Mouse (Mus musculus): ENCODE measurements around the gene Col6a5. TPM values are rescaled to one million over a fixed set of nuclear protein-coding genes. Genes with fewer than 3 reads are reported as not detected.
A peak's percentile ranks its signal among the peaks of the same experiment; 100 is the strongest.

The Col6a5 gene
- total and polyA plus RNA-seq, 3 experiments = under 0.01 TPM; not detected in 2

DNA sequence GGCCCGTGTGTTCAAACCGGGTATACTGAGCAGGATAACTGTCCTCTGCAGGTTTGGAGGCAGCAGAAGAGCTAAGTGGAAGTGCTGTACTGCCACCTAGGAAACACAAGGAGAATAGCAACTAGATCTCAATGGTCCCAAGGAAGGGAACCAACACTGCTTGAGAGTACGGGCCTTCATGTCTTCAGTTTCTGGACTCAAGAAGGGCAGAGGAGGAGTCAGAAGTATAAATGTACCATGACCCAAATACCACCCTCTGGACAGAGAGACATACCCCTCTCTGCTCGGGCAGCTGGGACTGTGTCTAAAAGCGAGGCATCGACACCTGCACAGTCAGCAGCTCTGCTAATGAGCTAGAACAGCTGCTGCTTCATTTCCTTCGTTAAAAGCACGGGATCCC lies 27.7 kb upstream of the Col6a5 start:
- dilution Hi-C loops (cut with MboI; ENCODE audit: extremely low pct_ligation_motif_present, extremely low pct_unique_long_range_greater_than_20kb, low sequenced_read_pairs) (no loop called here), in situ Hi-C loops (cut with MboI; ENCODE audit: low pct_ligation_motif_present, low pct_unique_long_range_greater_than_20kb, low sequenced_read_pairs) (loop anchor here (10.0 to 25.0 kb wide), 2 partner anchors 123 to 301 kb away; no protein-coding TSS in a partner anchor)
- peak; percentile 45 for DNase-seq (ENCODE audit: extremely low read depth)
- Histone ChIP-seq H3K27me3 (replicated peaks) (peaks cover 32% of the 10 kb centered on the region), H3K9ac (ENCODE audit: insufficient read depth, low read depth) (no peak overlapping the region), H3K79me2 (replicated peaks; ENCODE audit: control insufficient read depth, extremely low read depth, insufficient read depth, poor library complexity, severe bottlenecking) (no peaks in the 10 kb centered on the region), H3K4me1 (ENCODE audit: control insufficient read depth in 1 of 2, insufficient read depth in 2 of 2) (no peaks in the 10 kb centered on the region; a peak in 1 of 4 replicates), H3K27ac (ENCODE audit: insufficient read depth, low read depth) (no peak overlapping the region), H3K36me3 (replicated peaks in 1 of 2; ENCODE audit: control insufficient read depth in 1 of 2, insufficient read depth in 1 of 2, low read length in 1 of 2) (no peaks in the 10 kb centered on the region), H3K4me2 (ENCODE audit: insufficient read depth, low read depth, poor library complexity, severe bottlenecking) (no peak overlapping the region), H3K9me3 (replicated peaks; ENCODE audit: low read length) (peaks cover 2% of the 10 kb centered on the region), H3K4me3 (replicated peaks in 1 of 3; ENCODE audit: low read depth in 2 of 3, low read length in 2 of 3, poor library complexity in 1 of 3) (no peak overlapping the region)
- TF ChIP-seq ZMIZ1 (IDR thresholded peaks at IDR 0.05; ENCODE audit: low read depth, low read length) (no peak), CTCF (conservative IDR thresholded peaks at IDR 0.05 in 1 of 2, IDR thresholded peaks at IDR 0.05 in 1 of 2; ENCODE audit: low read depth in 2 of 2, low read length in 2 of 2) (peak; percentile 66 to 81), SMC3 (IDR thresholded peaks at IDR 0.05; ENCODE audit: low read depth, low read length) (peak; percentile 64), MAFK (IDR thresholded peaks at IDR 0.05; ENCODE audit: insufficient replicate concordance, low read length) (no peak), RAD21 (IDR thresholded peaks at IDR 0.05; ENCODE audit: low read depth, low read length) (peak; percentile 84), CHD2 (IDR thresholded peaks at IDR 0.05; ENCODE audit: low read length) (no peak)

DNA sequence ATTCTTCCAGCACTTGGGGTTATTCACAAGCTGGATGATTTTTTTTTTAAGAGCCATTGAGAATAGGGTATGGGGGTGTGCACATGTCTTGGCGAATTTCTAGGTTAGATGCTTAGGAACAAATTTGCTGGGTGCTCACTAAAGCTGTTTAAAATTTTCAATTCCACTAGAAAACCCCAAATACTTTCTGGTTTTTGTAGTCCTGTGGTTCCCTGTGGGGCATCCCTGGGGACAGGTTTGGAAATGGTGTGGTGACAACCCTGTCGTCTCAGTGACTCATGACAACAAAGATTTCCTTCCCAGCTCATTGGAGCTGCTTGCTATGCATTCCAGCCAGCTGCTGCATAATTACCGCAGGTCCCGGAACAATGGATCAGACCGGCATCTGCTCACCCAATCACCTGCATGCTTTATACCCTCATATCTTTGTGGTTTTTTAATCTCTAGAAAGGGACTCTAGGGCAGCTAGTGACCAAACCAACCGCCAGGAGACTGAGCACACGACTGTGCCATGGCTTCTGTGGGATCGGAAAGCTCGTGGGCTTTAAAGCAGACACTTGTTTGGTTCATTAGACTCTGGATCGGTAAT lies 24.6 kb upstream of the Col6a5 start:
- dilution Hi-C loops (cut with MboI; ENCODE audit: extremely low pct_ligation_motif_present, extremely low pct_unique_long_range_greater_than_20kb, low sequenced_read_pairs) (no loop called here), in situ Hi-C loops (cut with MboI; ENCODE audit: low pct_ligation_motif_present, low pct_unique_long_range_greater_than_20kb, low sequenced_read_pairs) (loop anchor here (10.0 to 25.0 kb wide), 2 partner anchors 120 to 298 kb away; no protein-coding TSS in a partner anchor)
- Histone ChIP-seq H3K9me3 (replicated peaks; ENCODE audit: low read length) (peaks cover 2% of the 10 kb centered on the region), H3K4me3 (replicated peaks in 1 of 3; ENCODE audit: low read depth in 2 of 3, low read length in 2 of 3, poor library complexity in 1 of 3) (no peak overlapping the region), H3K36me3 (replicated peaks in 1 of 2; ENCODE audit: control insufficient read depth in 1 of 2, insufficient read depth in 1 of 2, low read length in 1 of 2) (no peaks in the 10 kb centered on the region), H3K27ac (ENCODE audit: insufficient read depth, low read depth) (no peak overlapping the region), H3K79me2 (replicated peaks; ENCODE audit: control insufficient read depth, extremely low read depth, insufficient read depth, poor library complexity, severe bottlenecking) (no peaks in the 10 kb centered on the region), H3K9ac (ENCODE audit: insufficient read depth, low read depth) (no peak overlapping the region), H3K4me2 (ENCODE audit: insufficient read depth, low read depth, poor library complexity, severe bottlenecking) (no peak overlapping the region), H3K27me3 (replicated peaks) (peaks cover 29% of the 10 kb centered on the region), H3K4me1 (ENCODE audit: control insufficient read depth in 1 of 2, insufficient read depth in 2 of 2) (no peaks in the 10 kb centered on the region; a peak in 1 of 4 replicates)
- DNase-seq (ENCODE audit: extremely low read depth) = no peak
- TF ChIP-seq PAX5 (IDR thresholded peaks at IDR 0.05; ENCODE audit: low read length) (no peak), EP300 (IDR thresholded peaks at IDR 0.05; ENCODE audit: low read length) (no peak), CTCF (conservative IDR thresholded peaks at IDR 0.05 in 1 of 2, IDR thresholded peaks at IDR 0.05 in 1 of 2; ENCODE audit: low read depth in 2 of 2, low read length in 2 of 2) (no peak), ETS1 (conservative IDR thresholded peaks at IDR 0.05; ENCODE audit: low read depth, low read length) (no peak), MAFK (IDR thresholded peaks at IDR 0.05; ENCODE audit: insufficient replicate concordance, low read length) (no peak), MEF2A (IDR thresholded peaks at IDR 0.05; ENCODE audit: borderline replicate concordance, low read depth, low read length) (no peak), POLR2A (IDR thresholded peaks at IDR 0.05; ENCODE audit: low read depth, low read length) (no peak), MAX (IDR thresholded peaks at IDR 0.05; ENCODE audit: low read length) (no peak), MAZ (IDR thresholded peaks at IDR 0.05; ENCODE audit: low read depth, low read length) (no peak), JUN (IDR thresholded peaks at IDR 0.05; ENCODE audit: insufficient read depth, low read depth, low read length) (no peak), MXI1 (IDR thresholded peaks at IDR 0.05; ENCODE audit: low read depth, low read length) (no peak), RAD21 (IDR thresholded peaks at IDR 0.05; ENCODE audit: low read depth, low read length) (no peak), NRF1 (IDR thresholded peaks at IDR 0.05; ENCODE audit: low read depth, low read length) (no peak), USF1 (IDR thresholded peaks at IDR 0.05; ENCODE audit: low read depth, low read length) (no peak)

All from CH12.LX (cell line).